ENCODE assay signal across 32 mouse cellular contexts in genomic region chr16:96931771-96932170, GRCm38 (mm10).
DNase-seq lines count a peak whose midpoint lies in the region; ATAC-seq and TF ChIP-seq lines count a peak whose summit lies in the region.
"Had no signal": no experiment of that assay in that cellular context is flagged by ENCODE, and none has a peak within 500 bp of the region (broad histone marks: within the 10 kb centered on the region; RNA-seq: fewer than 3 reads in every experiment).

No protein-coding gene starts in this region.

- no peak for DNase-seq in gastrocnemius, adult 2 months
- DNase-seq in gastrocnemius, postnatal 14 days: no peak
- DNase-seq in liver, adult 2 months (ENCODE audit: extremely low read depth, low read depth, low spot score): no peak
- DNase-seq in 416B (ENCODE audit: low read depth) (peak; percentile 5), ES-CJ7 (ENCODE audit: low read depth, low spot score) (peak; percentile 14)
- DNase-seq in thymus, postnatal 0 days (ENCODE audit: low spot score): no peak
- no peak for DNase-seq in cerebellum, postnatal 10 days
- DNase-seq: adrenal gland, adult 2 months; cerebellum, adult 8-10 months; cerebellum, postnatal 36 days; gastrocnemius, postnatal 36 days; heart, adult 2 months; heart, postnatal 14 days; kidney, adult 8-10 months; layer of hippocampus, adult 9-11 months; retina, postnatal 1 day; right cerebral cortex, postnatal 14 days; thymus, postnatal 14 days had no signal

- H3K4me3 ChIP-seq in gastrocnemius, adult 2 months: no peak overlapping the region
- H3K4me3 ChIP-seq in liver, adult 2 months (ENCODE audit: insufficient read depth, low read depth, low read length): no peak overlapping the region
- no peak overlapping the region for H3K4me3 ChIP-seq in liver, embryonic 12.5 days
- H3K4me3 ChIP-seq: forebrain, embryonic 13.5 days; heart, adult 2 months; heart, embryonic 13.5 days; intestine, embryonic 15.5 days; limb, embryonic 13.5 days; midbrain, embryonic 13.5 days; neural tube, embryonic 15.5 days; stomach, embryonic 15.5 days had no signal

- no peaks in the 10 kb centered on the region for H3K9me3 ChIP-seq in liver, embryonic 12.5 days (replicated peaks)
- H3K9me3 ChIP-seq: forebrain, embryonic 13.5 days; G1E; heart, embryonic 13.5 days; intestine, embryonic 15.5 days; limb, embryonic 13.5 days; midbrain, embryonic 13.5 days; neural tube, embryonic 15.5 days; stomach, embryonic 15.5 days had no signal

- TF ChIP-seq CTCF in gastrocnemius, adult 2 months (IDR thresholded peaks at IDR 0.05): 0 out of 2 replicates have a peak, but pooled peaks have one; percentile 3
- TF ChIP-seq CTCF in liver, adult 2 months (IDR thresholded peaks at IDR 0.05; ENCODE audit: low read depth, low read length): peak; percentile 25; the same call in 1 of the 2 replicates

- no peaks in the 10 kb centered on the region for H3K36me3 ChIP-seq in liver, adult 2 months (ENCODE audit: control insufficient read depth, insufficient read depth, low read length)
- H3K36me3 ChIP-seq in liver, embryonic 12.5 days: no peaks in the 10 kb centered on the region
- H3K36me3 ChIP-seq: G1E; heart, embryonic 13.5 days; intestine, embryonic 15.5 days; limb, embryonic 13.5 days; midbrain, embryonic 13.5 days; neural tube, embryonic 15.5 days; stomach, embryonic 15.5 days had no signal

- no peaks in the 10 kb centered on the region for H3K4me1 ChIP-seq in liver, adult 2 months (ENCODE audit: control insufficient read depth, insufficient read depth, low read length)
- no peaks in the 10 kb centered on the region for H3K4me1 ChIP-seq in liver, embryonic 12.5 days
- H3K4me1 ChIP-seq: intestine, embryonic 15.5 days; limb, embryonic 13.5 days; stomach, embryonic 15.5 days had no signal

- TF ChIP-seq POLR2A in liver, adult 2 months (IDR thresholded peaks at IDR 0.05; ENCODE audit: extremely low read depth, insufficient read depth, low read length): no peak

- H3K9ac ChIP-seq in liver, adult 2 months (ENCODE audit: low read depth, low read length): no peak overlapping the region
- H3K9ac ChIP-seq in liver, embryonic 12.5 days: no peak overlapping the region
- H3K9ac ChIP-seq: forebrain, embryonic 13.5 days; heart, embryonic 13.5 days; intestine, embryonic 15.5 days; limb, embryonic 13.5 days; midbrain, embryonic 13.5 days; neural tube, embryonic 15.5 days; stomach, embryonic 15.5 days had no signal

- H3K27ac ChIP-seq in gastrocnemius, adult 2 months: no peak overlapping the region
- no peak overlapping the region for H3K27ac ChIP-seq in liver, adult 2 months (replicated peaks; ENCODE audit: insufficient read depth, low read depth, low read length)
- no peak overlapping the region for H3K27ac ChIP-seq in liver, embryonic 12.5 days
- H3K27ac ChIP-seq: forebrain, embryonic 13.5 days; heart, adult 2 months; heart, embryonic 13.5 days; hindbrain, postnatal 0 days; intestine, embryonic 15.5 days; kidney, postnatal 0 days; limb, embryonic 13.5 days; macrophage; midbrain, embryonic 13.5 days; neural tube, embryonic 15.5 days; stomach, embryonic 15.5 days had no signal

- H3K27me3 ChIP-seq in liver, adult 2 months (ENCODE audit: control insufficient read depth, insufficient read depth, low read length): no peaks in the 10 kb centered on the region
- peaks cover 22% of the 10 kb centered on the region; the same call in 1 of the 2 replicates for H3K27me3 ChIP-seq in liver, embryonic 12.5 days (replicated peaks)
- H3K27me3 ChIP-seq: forebrain, embryonic 13.5 days; heart, embryonic 13.5 days; intestine, embryonic 15.5 days; limb, embryonic 13.5 days; midbrain, embryonic 13.5 days; neural tube, embryonic 15.5 days; stomach, embryonic 15.5 days had no signal

- H3K4me2 ChIP-seq in liver, embryonic 12.5 days: no peak overlapping the region
- H3K4me2 ChIP-seq: forebrain, embryonic 13.5 days; heart, embryonic 13.5 days; intestine, embryonic 15.5 days; limb, embryonic 13.5 days; midbrain, embryonic 13.5 days; neural tube, embryonic 15.5 days; stomach, embryonic 15.5 days had no signal

- ATAC-seq in liver, embryonic 12.5 days: no peak
- ATAC-seq: activated CD4-positive, CD25-positive, alpha-beta regulatory T cell, adult 4 months; forebrain, embryonic 13.5 days; hindbrain, postnatal 0 days; intestine, embryonic 15.5 days; lung, postnatal 0 days; midbrain, embryonic 13.5 days had no signal

- intact Hi-C loops in gastrocnemius, adult 2 months (cut with DNase I): no loop called here
- intact Hi-C loops in gastrocnemius, postnatal 14 days (cut with DNase I; ENCODE audit: low total_unique reads): no loop called here

- 78% methylated on average over 2 of the region's 2 CpGs for WGBS in liver, adult 2 months
- 61% methylated on average over 2 of the region's 2 CpGs for WGBS in liver, embryonic 12.5 days (ENCODE audit: insufficient replicate concordance)

- H3K79me2 ChIP-seq in liver, adult 2 months (ENCODE audit: control insufficient read depth, insufficient read depth, low read length): no peaks in the 10 kb centered on the region

Comparison
In these comparisons a context has a peak if more than half of its experiments do, and no peak if none do; other contexts are left out.
1. DNase-seq: peak in 416B (single experiment) and ES-CJ7 (single experiment); none in gastrocnemius, adult 2 months (single experiment), gastrocnemius, postnatal 14 days (single experiment), liver, adult 2 months (single experiment), thymus, postnatal 0 days (single experiment) and cerebellum, postnatal 10 days (0 of 2).